Comparison of ENCODE assay signal across 8 mouse cellular contexts in genomic region chr16:70314578-70314930, GRCm38 (mm10). TPM values are rescaled to one million over a fixed set of nuclear protein-coding genes. Genes with fewer than 3 reads are reported as not detected.
DNase-seq lines count a peak whose midpoint lies in the region; ATAC-seq and TF ChIP-seq lines count a peak whose summit lies in the region.

No protein-coding gene starts in this region.

- H3K4me2 ChIP-seq in embryonic facial prominence, embryonic 14.5 days (ENCODE audit: low read depth, low read length) = peak overlapping the region; percentile 62
- H3K4me2 ChIP-seq in intestine, embryonic 16.5 days (ENCODE audit: low read depth, low read length) = peak overlapping the region; percentile 58
- H3K4me2 ChIP-seq in neural tube, embryonic 13.5 days = peak overlapping the region; percentile 64

- H3K36me3 ChIP-seq in liver, adult 2 months (ENCODE audit: control insufficient read depth, insufficient read depth, low read length) = no peaks in the 10 kb centered on the region
- H3K36me3 ChIP-seq in embryonic facial prominence, embryonic 14.5 days (ENCODE audit: control insufficient read depth, insufficient read depth, low read length) = no peaks in the 10 kb centered on the region
- H3K36me3 ChIP-seq in intestine, embryonic 16.5 days (ENCODE audit: control insufficient read depth, insufficient read depth, low read length) = no peaks in the 10 kb centered on the region
- no peaks in the 10 kb centered on the region for H3K36me3 ChIP-seq in neural tube, embryonic 13.5 days

- TF ChIP-seq CTCF in liver, adult 2 months (IDR thresholded peaks at IDR 0.05; ENCODE audit: low read depth, low read length) = no peak

- peaks cover 18% of the 10 kb centered on the region for H3K79me2 ChIP-seq in liver, adult 2 months (ENCODE audit: control insufficient read depth, insufficient read depth, low read length)

- no peaks in the 10 kb centered on the region for H3K9me3 ChIP-seq in embryonic facial prominence, embryonic 14.5 days (ENCODE audit: control insufficient read depth, low read length)
- H3K9me3 ChIP-seq in intestine, embryonic 16.5 days (ENCODE audit: control insufficient read depth, low read length) = no peaks in the 10 kb centered on the region
- H3K9me3 ChIP-seq in neural tube, embryonic 13.5 days = no peaks in the 10 kb centered on the region

- peak overlapping the region; percentile 93 for H3K4me3 ChIP-seq in liver, adult 2 months (ENCODE audit: insufficient read depth, low read depth, low read length)
- H3K4me3 ChIP-seq in embryonic facial prominence, embryonic 14.5 days (ENCODE audit: low read depth, low read length) = peak overlapping the region; percentile 65
- peak overlapping the region; percentile 67 for H3K4me3 ChIP-seq in intestine, embryonic 16.5 days (ENCODE audit: low read length)
- peak overlapping the region; percentile 64 for H3K4me3 ChIP-seq in neural tube, embryonic 13.5 days

- H3K4me1 ChIP-seq in liver, adult 2 months (ENCODE audit: control insufficient read depth, insufficient read depth, low read length) = peaks cover 12% of the 10 kb centered on the region
- no peaks in the 10 kb centered on the region for H3K4me1 ChIP-seq in embryonic facial prominence, embryonic 14.5 days (ENCODE audit: control insufficient read depth, insufficient read depth, low read length)
- no peaks in the 10 kb centered on the region; the same call in 1 of the 2 replicates for H3K4me1 ChIP-seq in intestine, embryonic 16.5 days (ENCODE audit: control insufficient read depth, insufficient read depth, low read length)
- H3K4me1 ChIP-seq in neural tube, embryonic 13.5 days (replicated peaks) = peaks cover 6% of the 10 kb centered on the region; the same call in 1 of the 2 replicates

- no peaks in the 10 kb centered on the region for H3K27me3 ChIP-seq in liver, adult 2 months (ENCODE audit: control insufficient read depth, insufficient read depth, low read length)
- no peaks in the 10 kb centered on the region for H3K27me3 ChIP-seq in embryonic facial prominence, embryonic 14.5 days (replicated peaks; ENCODE audit: control insufficient read depth, insufficient read depth, low read length)
- no peaks in the 10 kb centered on the region for H3K27me3 ChIP-seq in intestine, embryonic 16.5 days (replicated peaks; ENCODE audit: control insufficient read depth, insufficient read depth, low read length)
- H3K27me3 ChIP-seq in neural tube, embryonic 13.5 days = no peaks in the 10 kb centered on the region

- ATAC-seq in embryonic facial prominence, embryonic 14.5 days (ENCODE audit: low read depth) = no peak
- peak; percentile 24; the same call in 1 of the 2 replicates for ATAC-seq in intestine, embryonic 16.5 days
- no peak for ATAC-seq in neural tube, embryonic 13.5 days (ENCODE audit: low read depth)
- no peak for ATAC-seq in monocyte, adult 5-6 weeks (replicated peaks; ENCODE audit: insufficient number of reproducible peaks, low FRiP score, low TSS enrichment, poor library complexity, severe bottlenecking)

- no peak for TF ChIP-seq POLR2A in liver, adult 2 months (IDR thresholded peaks at IDR 0.05; ENCODE audit: extremely low read depth, insufficient read depth, low read length)

- peak; percentile 94 for DNase-seq in liver, adult 2 months (ENCODE audit: extremely low read depth, low read depth, low spot score)
- DNase-seq in liver = no peak
- DNase-seq in embryonic facial prominence, embryonic 14.5 days (ENCODE audit: low spot score) = no peak
- DNase-seq in spleen, postnatal 14 days (ENCODE audit: low spot score in 2 of 2) = no peak
- no peak for DNase-seq in adrenal gland, adult (ENCODE audit: inconsistent age in 2 of 2, low spot score in 1 of 2)

- H3K27ac ChIP-seq in liver, adult 2 months (replicated peaks; ENCODE audit: insufficient read depth, low read depth, low read length) = peak overlapping the region; percentile 89
- H3K27ac ChIP-seq in embryonic facial prominence, embryonic 14.5 days (replicated peaks; ENCODE audit: low read depth, low read length) = peak overlapping the region; percentile 91
- H3K27ac ChIP-seq in intestine, embryonic 16.5 days (ENCODE audit: low read length) = peak overlapping the region; percentile 94
- no peak overlapping the region for H3K27ac ChIP-seq in neural tube, embryonic 13.5 days (replicated peaks)

- under 1% methylated on average over 9 of the region's 9 CpGs for WGBS in liver, adult 2 months
- WGBS in embryonic facial prominence, embryonic 14.5 days = 1% methylated on average over 9 of the region's 9 CpGs
- WGBS in intestine, embryonic 16.5 days = under 1% methylated on average over 9 of the region's 9 CpGs
- 0% methylated on average over 9 of the region's 9 CpGs for WGBS in neural tube, embryonic 13.5 days

- peak overlapping the region; percentile 99 for H3K9ac ChIP-seq in liver, adult 2 months (ENCODE audit: low read depth, low read length)
- peak overlapping the region; percentile 89 for H3K9ac ChIP-seq in embryonic facial prominence, embryonic 14.5 days (ENCODE audit: low read depth, low read length)
- H3K9ac ChIP-seq in intestine, embryonic 16.5 days (ENCODE audit: low read depth, low read length) = peak overlapping the region; percentile 88
- H3K9ac ChIP-seq in neural tube, embryonic 13.5 days = peak overlapping the region; percentile 86

RNA-seq across cellular contexts. Expression of gene Gbe1, which starts 0.8 kb away (rescaled TPM):
- total RNA-seq in liver, adult 2 months (2014; rRNA removed) = 98.9 and 174 TPM in 2 replicates
- 66.2 and 68.9 TPM in 2 replicates for polyA plus RNA-seq in liver, adult 2 months (2012; rRNA removed)
- polyA plus RNA-seq in embryonic facial prominence, embryonic 14.5 days (2014; fragmentation: Nextera tagmentation; extraction: Ambion mirVana) = 17.6 and 18.4 TPM in 2 replicates
- 27.2 and 33.6 TPM in 2 replicates for polyA plus RNA-seq in intestine, embryonic 16.5 days (2015; fragmentation: Nextera tagmentation; extraction: Ambion mirVana)
- 12.8 and 13.5 TPM in 2 replicates for polyA plus RNA-seq in neural tube, embryonic 13.5 days (2015; fragmentation: Nextera tagmentation; extraction: Ambion mirVana)
- total RNA-seq in monocyte, adult 5-6 weeks (2017) = 17.2 to 25.0 TPM (median 23.6 TPM) in 3 replicates
